Mouse (Mus musculus) E14TG2a.4 (cell line): ENCODE results near the gene Micu1.

ENCODE experiments used
- CTCF ChIP-seq: conservative IDR thresholded peaks from 2 replicates; pipeline ENCODE4 v1.5.1; 2014; ENCODE audit warnings: low read length
- NANOG ChIP-seq: IDR thresholded peaks from 2 replicates; pipeline ENCODE4 v1.6.1; 2014; ENCODE audit warnings: borderline replicate concordance, low read length, mixed read lengths
- POU5F1 ChIP-seq: IDR thresholded peaks from 2 replicates; pipeline ENCODE4 v1.6.1; 2014; ENCODE audit warnings: low read length, borderline replicate concordance

- TF ChIP-seq CTCF (no peak), POU5F1 (no peak), NANOG (no peak)
These were observed 51.8 kb downstream of the Micu1 start for GRCm38 (mm10) chr10:59754104-59754503.
